Mouse (Mus musculus): ENCODE measurements around the gene Rnf213.
"Not testable (repeated sequence)": the region's sequence is repeated elsewhere in the genome, so short reads cannot be mapped to it uniquely, and the experiment has no call there.

The Rnf213 gene

DNA sequence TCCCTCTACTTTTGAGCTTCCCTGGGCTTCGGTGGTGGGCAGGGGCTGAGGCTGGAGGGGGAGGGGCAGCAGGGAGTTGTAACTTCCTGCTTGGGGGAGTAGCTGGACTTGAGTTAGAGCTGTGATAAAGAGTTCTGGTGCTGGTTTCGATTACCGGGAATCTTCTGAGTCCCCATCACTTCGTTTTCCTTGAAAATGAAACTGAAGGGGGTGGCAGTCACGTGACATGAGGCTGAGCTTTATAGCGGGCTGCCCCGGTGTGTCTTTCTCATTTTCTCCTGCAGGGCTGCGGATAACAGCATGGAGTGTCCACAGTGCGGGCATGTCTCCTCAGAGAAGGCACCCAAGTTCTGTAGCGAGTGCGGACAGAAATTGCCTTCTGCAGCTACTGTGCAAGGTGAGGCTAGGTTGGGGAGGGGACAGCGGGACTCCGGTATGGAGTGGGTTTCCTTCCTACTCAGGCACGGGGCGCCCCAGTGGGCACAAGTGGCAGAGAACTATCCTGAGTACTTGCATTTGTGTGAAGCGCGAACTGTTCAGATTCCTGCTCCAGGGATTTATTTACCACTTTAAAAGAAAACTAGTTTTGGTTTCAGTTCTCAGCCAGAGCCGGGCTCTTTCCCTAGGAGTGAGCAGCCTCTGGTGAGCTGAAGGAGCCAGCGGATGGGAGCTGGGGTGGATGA lies at the start of gene Rnf213:
Gene Rnf213 (plus strand): TSS at position 301 of the 683 bp plus-strand sequence.
- peak; percentile 42 to 63 for DNase-seq

GRCm38 (mm10) chr11:119344178-119344577 lies 48.7 kb upstream of the Rnf213 start:
- DNase-seq: no peak

DNA sequence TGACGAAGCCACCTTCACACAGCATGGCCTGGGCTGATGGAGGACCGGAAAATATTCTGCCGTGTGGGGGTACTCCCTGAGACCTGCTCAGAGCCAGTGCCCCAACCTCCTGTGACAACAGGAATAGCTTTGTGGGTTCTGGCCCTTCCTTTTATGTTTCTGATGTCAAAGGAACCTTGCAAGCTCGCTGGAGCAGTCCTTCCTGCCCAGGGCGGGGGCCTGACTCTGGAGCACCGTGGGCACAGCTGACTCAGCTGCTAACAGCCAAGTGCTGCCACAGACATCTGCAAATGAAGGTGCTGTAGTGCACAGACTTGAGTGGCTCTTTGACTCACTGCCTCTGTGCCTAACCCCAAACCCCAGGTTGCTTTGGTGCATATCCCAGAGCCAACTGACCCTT lies 48.0 kb upstream of the Rnf213 start:
- no peak for DNase-seq

DNA sequence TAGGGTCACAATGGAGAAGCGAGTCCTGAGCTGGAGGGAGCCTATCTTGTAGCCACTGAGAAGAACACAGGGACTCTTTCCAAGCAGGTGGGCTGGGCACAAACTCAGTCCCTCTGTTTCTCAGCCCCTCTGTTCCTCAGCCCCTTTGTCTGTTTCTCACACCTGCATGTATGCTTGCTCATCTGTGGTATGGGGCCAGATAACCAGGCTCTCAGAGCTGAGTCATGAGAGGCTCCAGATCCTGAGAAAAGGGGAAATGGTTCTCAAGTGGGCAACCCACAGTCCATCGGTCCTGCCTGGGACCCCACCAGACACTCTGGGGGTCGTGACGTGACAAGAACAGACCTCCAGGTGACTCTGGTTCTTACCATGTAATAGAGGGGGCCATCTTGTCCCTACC lies 45.8 kb upstream of the Rnf213 start:
- DNase-seq: no peak

- no peak for DNase-seq
Observed at GRCm38 (mm10) chr11:119352113-119352512, 40.8 kb upstream of the Rnf213 start.

GRCm38 (mm10) chr11:119353946-119354345 lies 39.0 kb upstream of the Rnf213 start:
- DNase-seq: no peak

GRCm38 (mm10) chr11:119354798-119355442 lies 38.0 kb upstream of the Rnf213 start:
- peak in 1 of 2 experiments; percentile 42 for DNase-seq

- DNase-seq: peak; percentile 64 to 68
Observed at GRCm38 (mm10) chr11:119355443-119356385, 37.2 kb upstream of the Rnf213 start, which contains the start of the genes Sgsh and Slc26a11. Gene Sgsh, minus strand, starts transcription at chr11:119355536. Gene Slc26a11, plus strand, starts transcription at chr11:119355557.

DNA sequence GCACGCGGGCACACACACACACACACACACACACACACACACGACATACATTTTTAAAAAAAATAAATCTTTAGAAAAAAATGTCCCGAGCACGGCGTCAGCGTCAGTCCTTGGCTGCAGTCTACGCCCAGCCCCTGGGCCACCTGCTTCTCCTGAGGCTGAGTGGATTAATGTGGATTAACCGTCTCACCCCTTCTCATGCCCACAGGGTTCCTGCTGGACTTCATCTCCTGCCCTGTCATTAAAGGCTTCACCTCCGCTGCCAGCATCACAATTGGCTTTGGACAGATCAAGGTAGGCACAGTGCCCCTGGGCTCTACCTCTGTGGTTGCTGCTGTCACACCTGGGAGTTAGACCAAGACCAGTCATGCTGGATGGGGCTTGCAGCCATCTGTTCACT lies 33.8 kb upstream of the Rnf213 start:
- DNase-seq: no peak

- DNase-seq: no peak
Observed at GRCm38 (mm10) chr11:119362769-119363533, 29.9 kb upstream of the Rnf213 start.

DNA sequence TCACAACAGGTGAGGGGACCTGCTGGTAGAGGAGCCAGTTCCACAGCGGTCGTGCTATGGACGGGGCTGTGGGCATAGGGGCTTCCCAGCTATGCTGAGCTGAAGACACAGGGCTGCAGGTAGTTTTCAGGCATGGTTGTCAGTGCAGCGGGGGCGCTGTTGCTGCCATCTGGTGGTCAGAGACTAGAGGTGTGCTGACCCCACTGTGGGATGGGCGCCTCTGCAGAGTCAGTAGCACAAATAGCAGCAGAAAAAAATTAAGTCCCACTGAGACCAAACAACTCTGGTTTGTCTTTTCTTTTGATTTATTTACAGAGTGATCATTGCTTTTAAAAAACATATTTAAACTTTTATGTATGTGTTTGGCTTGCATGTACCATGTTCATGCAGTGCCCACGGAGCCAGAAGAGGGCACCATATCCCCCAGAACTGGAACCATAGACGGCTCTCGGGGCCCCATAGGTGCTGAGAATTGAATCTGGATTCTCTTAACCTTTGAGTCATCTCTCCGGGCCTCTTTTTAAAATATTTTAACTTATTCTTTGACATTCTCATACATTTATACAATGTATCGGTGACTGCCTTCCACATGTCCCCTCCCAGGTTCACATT lies 29.3 kb upstream of the Rnf213 start:
- peak; percentile 38 to 57 for DNase-seq

DNA sequence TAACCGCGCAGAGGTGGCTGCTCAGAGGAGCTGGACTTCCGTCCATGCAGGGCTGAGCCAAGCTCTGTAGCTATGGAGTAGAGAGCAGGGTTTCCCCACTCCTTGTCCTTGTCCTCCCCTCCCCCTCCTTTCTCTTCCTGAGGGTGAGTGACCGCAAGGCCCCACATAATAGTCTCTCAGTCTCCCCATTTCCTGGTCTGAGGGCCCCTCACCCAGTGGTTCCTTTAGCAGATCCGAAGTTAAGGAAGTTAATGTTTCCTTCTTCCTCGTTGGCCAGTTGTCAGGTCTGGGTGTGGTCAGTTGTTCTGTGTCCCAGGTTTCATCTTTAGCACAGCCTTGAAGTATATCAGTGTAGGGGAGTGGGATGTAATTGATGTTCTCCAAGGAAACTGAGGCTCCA lies 17.5 kb upstream of the Rnf213 start:
- no peak for DNase-seq

DNA sequence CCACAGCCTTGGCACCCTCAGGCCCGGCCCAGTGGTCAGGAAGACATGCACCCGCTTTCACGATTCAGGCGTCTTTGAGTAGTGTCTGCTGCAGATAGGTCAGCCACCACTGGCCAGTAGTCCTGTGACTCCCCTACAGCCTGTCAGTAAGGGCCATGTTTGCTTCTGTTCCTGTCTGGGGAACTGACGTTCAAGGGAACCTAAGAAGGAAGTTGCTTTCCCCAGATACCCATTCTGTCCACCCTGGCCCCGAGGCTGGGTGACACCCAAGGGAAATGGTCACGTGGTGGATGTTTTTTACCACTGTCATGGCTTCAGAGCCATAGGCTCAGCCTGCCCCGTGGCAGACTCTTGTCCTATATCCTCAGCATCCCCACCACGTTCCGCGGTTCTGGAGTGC lies 15.6 kb upstream of the Rnf213 start:
- no peak for DNase-seq

DNA sequence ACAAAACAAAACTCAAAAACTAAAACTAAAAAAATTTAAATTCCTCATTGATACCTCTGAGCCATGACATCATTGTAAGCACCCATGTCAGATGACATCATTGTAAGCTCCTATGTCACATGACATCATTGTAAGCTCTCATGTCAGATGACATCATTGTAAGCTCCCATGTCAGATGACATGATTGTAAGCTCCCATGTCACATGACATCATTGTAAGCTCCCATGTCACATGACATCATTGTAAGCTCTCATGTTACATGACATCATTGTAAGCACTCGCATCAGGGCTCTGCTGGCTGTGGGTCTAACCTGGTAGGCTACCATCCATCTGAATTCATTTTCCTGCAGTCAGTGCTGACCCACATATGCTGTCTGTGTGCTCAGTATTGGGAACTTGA lies 14.3 kb upstream of the Rnf213 start:
- DNase-seq: no peak

GRCm38 (mm10) chr11:119381631-119382337 lies 11.1 kb upstream of the Rnf213 start:
- DNase-seq: no peak

DNA sequence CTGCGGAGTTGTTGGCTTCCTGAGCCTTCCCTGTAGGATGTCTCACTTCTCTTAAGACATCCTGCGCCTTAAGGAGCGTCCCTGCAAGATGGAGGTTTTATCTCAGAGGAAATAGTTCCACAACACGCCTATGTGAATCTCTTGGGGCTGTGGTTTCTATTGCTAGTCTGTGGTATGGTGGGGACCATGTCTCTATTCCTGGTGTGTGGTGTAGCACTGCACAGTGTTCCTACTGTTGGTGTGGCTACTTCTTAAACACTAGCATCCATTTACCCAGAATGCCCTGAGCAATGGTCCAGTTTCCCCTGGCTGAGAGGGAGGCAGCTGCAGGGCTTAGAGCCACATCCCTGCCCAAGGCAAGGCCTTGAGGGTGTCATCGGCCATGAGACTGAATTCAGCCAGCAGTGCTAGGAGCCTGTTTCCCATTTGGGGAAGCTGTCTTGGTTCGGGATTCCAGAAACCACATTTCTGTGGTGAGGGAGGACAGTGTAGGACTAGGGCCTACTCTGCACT lies 10.5 kb upstream of the Rnf213 start:
- no peak for DNase-seq

GRCm38 (mm10) chr11:119384904-119385303 lies 8.0 kb upstream of the Rnf213 start:
- peak; percentile 55 to 74 for DNase-seq

- peak in 1 of 2 experiments; percentile 32 for DNase-seq
Observed at GRCm38 (mm10) chr11:119386306-119386705, 6.6 kb upstream of the Rnf213 start.

- not testable (repeated sequence) for DNase-seq
Observed at GRCm38 (mm10) chr11:119387273-119387672, 5.6 kb upstream of the Rnf213 start.

DNA sequence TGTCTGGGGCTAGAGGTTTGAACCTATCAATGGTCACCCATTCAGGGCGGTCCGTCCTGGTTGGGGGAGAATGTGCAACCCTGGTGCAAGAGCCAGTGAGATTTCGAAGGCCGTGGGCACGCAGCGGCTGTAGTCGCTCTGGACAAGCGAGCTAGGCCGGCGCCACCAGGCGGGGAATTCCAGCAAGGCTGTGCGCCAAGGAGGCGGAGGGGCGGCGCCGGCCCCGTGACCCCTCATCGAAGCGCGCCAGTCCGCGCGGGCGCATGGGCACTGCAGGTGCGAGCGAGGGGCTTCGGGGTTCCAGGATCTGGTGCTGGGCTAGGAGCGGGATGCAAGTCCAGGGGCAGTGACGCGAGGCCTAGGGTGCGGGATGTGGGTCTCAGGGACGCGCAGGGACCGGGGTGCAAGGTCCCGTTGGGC lies 3.0 kb upstream of the Rnf213 start:
- peak; percentile 23 to 34 for DNase-seq
